Mouse (Mus musculus) CD4-positive, CD25-positive, alpha-beta regulatory T cell, adult 4 months (primary cell): ENCODE data around the gene Flt3. TPM values are rescaled to one million over a fixed set of nuclear protein-coding genes. Genes with fewer than 3 reads are reported as not detected.

Experiments used
- ATAC-seq: one replicate; pipeline ENCODE4 v1.8.0; 2017
- polyA plus RNA-seq, 2 experiments: library from polyadenylated mRNA; unstranded; fragments of 100-300 nt; shearing (Covaris generic); gene quantifications; one replicate each; pipeline ENCODE4 v1.2.1; 2017

Gene Flt3
- polyA plus RNA-seq, 2 experiments from 2014 or later, result 0.37 TPM; not detected in 1

- ATAC-seq, result no peak
These were observed 92.9 kb downstream of the Flt3 start for GRCm38 (mm10) chr5:147307398-147307785.

GRCm38 (mm10) chr5:147306638-147307397 lies 93.5 kb downstream of the Flt3 start, which contains the start of gene Cdx2:
Cdx2 (minus strand) TSS chr5:147307270.
- ATAC-seq, result no peak

- no peak for ATAC-seq
These were observed 94.2 kb downstream of the Flt3 start for GRCm38 (mm10) chr5:147305856-147306637.

- ATAC-seq, result no peak
These were observed 95.1 kb downstream of the Flt3 start for GRCm38 (mm10) chr5:147305166-147305565.

- no peak for ATAC-seq
These were observed 95.8 kb downstream of the Flt3 start for GRCm38 (mm10) chr5:147304276-147305155.

- ATAC-seq, result no peak
These were observed 97.4 kb downstream of the Flt3 start for GRCm38 (mm10) chr5:147302746-147303400.

GRCm38 (mm10) chr5:147302141-147302540 lies 98.1 kb downstream of the Flt3 start:
- ATAC-seq, result no peak

GRCm38 (mm10) chr5:147301781-147302070 lies 98.6 kb downstream of the Flt3 start:
- ATAC-seq, result no peak

GRCm38 (mm10) chr5:147300917-147301780 lies 99.1 kb downstream of the Flt3 start:
- ATAC-seq, result no peak

GRCm38 (mm10) chr5:147300001-147300363 lies 100.3 kb downstream of the Flt3 start:
- no peak for ATAC-seq

- ATAC-seq, result no peak
These were observed 100.9 kb downstream of the Flt3 start for GRCm38 (mm10) chr5:147299255-147300000.

- no peak for ATAC-seq
These were observed 103.0 kb downstream of the Flt3 start for GRCm38 (mm10) chr5:147297249-147297648.

GRCm38 (mm10) chr5:147294121-147294520 lies 106.2 kb downstream of the Flt3 start:
- ATAC-seq, result no peak

- ATAC-seq, result peak; percentile 32
These were observed 107.0 kb downstream of the Flt3 start for GRCm38 (mm10) chr5:147293127-147293910.

GRCm38 (mm10) chr5:147292506-147293120 lies 107.7 kb downstream of the Flt3 start:
- no peak for ATAC-seq

- no peak for ATAC-seq
These were observed 108.4 kb downstream of the Flt3 start for GRCm38 (mm10) chr5:147291764-147292505.

- no peak for ATAC-seq
These were observed 115.9 kb downstream of the Flt3 start for GRCm38 (mm10) chr5:147284365-147284764.
